Mouse (Mus musculus) cortical plate, adult 2 months (tissue): ENCODE data around the gene Gpd2. TPM values are rescaled to one million over a fixed set of nuclear protein-coding genes. Genes with fewer than 3 reads are reported as not detected.
A peak's percentile ranks its signal among the peaks of the same experiment; 100 is the strongest.

Experiments used
- H3K27ac ChIP-seq: fragments of 200-500 bp; 2 replicates; pipeline ENCODE4 v1.5.1; 2012; ENCODE audit warnings: low read length, control low read depth, inconsistent platforms; ENCODE audit not compliant: insufficient read depth
- H3K4me1 ChIP-seq: fragments of 200-500 bp; 2 replicates; pipeline ENCODE4 v1.6.1; 2011; ENCODE audit warnings: low read length; ENCODE audit not compliant: control insufficient read depth, insufficient read depth
- H3K4me3 ChIP-seq: fragments of 200-500 bp; 2 replicates; pipeline ENCODE4 v1.5.1; 2011; ENCODE audit warnings: mild to moderate bottlenecking, low read length, control low read depth; ENCODE audit not compliant: insufficient read depth
- CTCF ChIP-seq: fragments of 200-500 bp; IDR thresholded peaks from 2 replicates; pipeline ENCODE4 v1.5.1; 2011; ENCODE audit warnings: mild to moderate bottlenecking, control low read depth, low read length; ENCODE audit not compliant: insufficient read depth; ENCODE audit errors: extremely low read depth
- POLR2A ChIP-seq: fragments of 200-500 bp; IDR thresholded peaks from 2 replicates; pipeline ENCODE4 v1.6.1; 2011; ENCODE audit warnings: mild to moderate bottlenecking, low read length, control low read depth; ENCODE audit not compliant: insufficient read depth; ENCODE audit errors: extremely low read depth
- polyA plus RNA-seq: library from polyadenylated mRNA; depleted of rRNA; stranded (reverse); fragments of >200 nt; gene quantifications from 2 replicates; pipeline ENCODE4 v1.2.3, GENCODE M21; 2012

The Gpd2 gene
- polyA plus RNA-seq, 1 experiment = 44.1 TPM

DNA sequence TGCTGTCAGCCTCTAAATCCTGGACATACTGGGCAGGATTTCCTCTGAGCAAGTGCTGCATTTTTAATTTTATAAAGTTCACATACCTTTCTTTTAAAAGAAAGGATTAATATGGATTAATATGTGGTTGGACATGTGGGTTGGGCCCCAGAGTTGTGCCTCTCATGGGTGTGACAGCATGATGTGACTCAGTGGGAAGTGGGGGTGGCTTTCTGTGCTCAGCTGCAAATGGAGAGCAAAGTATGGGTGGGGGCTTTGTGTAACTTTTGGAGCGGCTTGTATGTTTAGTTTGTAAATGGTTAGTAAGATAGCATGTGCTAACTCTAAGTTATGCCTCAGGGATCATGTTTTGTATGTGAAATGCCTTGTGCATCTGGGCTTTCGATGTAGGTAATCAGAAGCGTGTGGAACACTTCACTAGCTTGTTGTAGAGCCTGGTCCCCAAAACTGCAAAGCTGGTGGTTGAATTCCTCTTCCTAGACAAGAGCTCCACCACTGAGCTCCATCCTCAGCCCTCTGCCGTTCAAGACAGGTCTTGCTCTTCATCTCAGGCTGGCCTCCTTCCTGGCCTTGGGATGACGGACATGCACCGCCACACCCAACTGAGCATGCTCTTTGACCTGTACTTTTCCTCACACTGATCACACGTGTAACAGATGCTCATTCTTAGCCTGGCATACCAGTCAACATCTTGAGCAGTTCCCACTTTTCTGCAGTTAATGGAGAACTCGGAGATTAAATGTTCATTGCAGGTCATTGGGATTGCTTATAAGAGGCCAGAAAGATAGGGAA lies 24.0 kb downstream of the Gpd2 start:
- TF ChIP-seq POLR2A (no peak), CTCF (no peak)
- Histone ChIP-seq H3K27ac (no peak overlapping the region), H3K4me1 (0 out of 2 replicates have a peak, but pooled peaks cover 1% of the 10 kb centered on the region)

DNA sequence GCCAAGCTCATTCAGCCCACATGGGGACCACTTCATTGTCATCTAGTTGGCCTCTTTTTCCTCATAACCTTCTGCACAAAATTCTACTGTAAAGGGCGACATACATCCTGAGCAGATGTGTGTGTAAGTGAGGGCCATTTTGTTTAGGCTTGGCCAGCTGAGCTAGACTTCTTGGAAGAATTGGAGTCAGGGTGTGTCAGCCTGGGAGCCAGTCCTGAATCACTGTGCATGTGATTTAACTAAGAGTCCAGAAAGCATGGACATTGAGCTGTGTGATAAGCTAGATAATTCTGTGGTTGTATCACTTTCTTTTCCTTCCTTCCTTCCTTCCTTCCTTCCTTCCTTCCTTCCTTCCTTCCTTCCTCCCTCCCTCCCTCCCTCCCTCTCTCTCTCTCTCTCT lies 26.0 kb downstream of the Gpd2 start:
- Histone ChIP-seq H3K27ac (no peak overlapping the region), H3K4me1 (peaks cover 1% of the 10 kb centered on the region; the same call in 1 of the 2 replicates), H3K4me3 (no peak overlapping the region)
- TF ChIP-seq POLR2A (no peak), CTCF (no peak)

More for the DNA sequence above, 24.0 kb downstream of the Gpd2 start:
- no peak overlapping the region for H3K4me3 ChIP-seq

DNA sequence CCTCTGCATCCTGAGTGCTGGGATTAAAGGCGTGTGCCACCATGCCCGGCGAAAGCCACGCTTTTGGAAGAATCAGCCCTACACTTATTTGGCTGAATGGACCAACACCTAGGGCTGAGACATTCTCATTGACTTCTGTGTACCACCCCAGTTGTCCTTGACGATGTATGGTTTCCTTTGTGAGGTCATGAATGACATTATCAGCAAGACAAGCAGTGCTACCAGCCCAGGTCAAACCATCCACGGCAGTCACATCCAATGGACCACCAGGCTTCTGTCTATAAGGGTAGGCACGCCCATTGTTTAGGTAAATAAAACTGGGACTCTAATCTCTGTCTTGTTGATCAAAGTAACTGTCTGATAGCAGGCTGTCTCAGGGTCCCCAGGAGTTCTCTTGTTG lies 27.5 kb downstream of the Gpd2 start:
- no peak for TF ChIP-seq CTCF
- TF ChIP-seq POLR2A = no peak
- H3K4me1 ChIP-seq = peaks cover 1% of the 10 kb centered on the region; the same call in 1 of the 2 replicates
- H3K27ac ChIP-seq = no peak overlapping the region
- no peak overlapping the region for H3K4me3 ChIP-seq

DNA sequence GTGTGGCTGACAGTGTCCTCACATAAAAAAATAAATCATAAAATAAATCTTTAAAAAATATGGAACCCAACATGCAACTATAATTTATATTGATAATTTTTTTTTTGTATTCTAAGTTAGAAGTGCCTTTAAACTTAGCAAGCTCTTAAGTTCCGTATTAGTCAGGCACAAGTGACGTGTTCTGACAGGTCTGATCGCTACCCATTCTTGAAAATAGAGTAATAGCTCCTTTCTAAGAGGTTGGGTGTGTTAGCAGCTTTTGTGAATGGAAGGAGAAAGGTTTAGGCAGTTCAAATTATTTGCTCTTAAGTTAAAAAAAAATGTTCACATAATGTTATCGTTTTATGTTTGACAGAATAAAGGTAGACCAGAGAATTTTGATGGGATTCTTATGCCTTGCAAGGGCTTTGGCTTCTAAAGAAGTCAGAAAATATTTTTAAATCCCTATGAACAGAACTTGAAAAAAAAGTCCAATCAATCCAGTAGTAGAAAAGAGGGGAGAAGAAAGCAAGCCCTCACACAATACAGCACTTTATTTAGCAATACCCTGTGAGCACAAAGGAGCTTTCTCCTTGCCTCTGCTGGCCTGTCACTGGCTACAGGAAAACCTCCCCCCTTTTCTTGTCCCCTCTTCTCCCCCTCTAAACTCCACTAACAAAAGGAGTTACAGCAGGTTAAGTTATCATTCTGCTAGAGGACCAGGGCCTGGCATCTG lies 29.4 kb downstream of the Gpd2 start:
- H3K4me1 ChIP-seq = peaks cover 1% of the 10 kb centered on the region; the same call in 1 of the 2 replicates
- H3K4me3 ChIP-seq = no peak overlapping the region
- peak overlapping the region; percentile 84; the same call in 1 of the 2 replicates for H3K27ac ChIP-seq
- no peak for TF ChIP-seq POLR2A
- no peak for TF ChIP-seq CTCF

DNA sequence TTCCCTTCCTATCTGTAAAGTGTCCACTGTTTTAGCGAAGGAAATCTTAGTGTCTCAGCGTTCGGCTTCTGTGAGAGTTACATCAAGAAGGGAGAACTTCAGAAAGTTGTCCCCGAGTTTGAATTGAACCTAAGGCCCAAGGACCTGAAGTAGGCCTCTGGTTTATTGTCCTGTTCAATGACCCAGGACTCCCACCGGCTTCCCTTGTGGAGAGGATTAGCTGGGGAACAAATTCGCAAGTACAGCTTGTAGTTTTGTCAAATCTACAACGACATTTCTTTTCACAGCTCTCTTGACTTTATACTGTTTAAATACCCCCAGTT lies 29.9 kb downstream of the Gpd2 start:
- peak overlapping the region; percentile 84; the same call in 1 of the 2 replicates for H3K27ac ChIP-seq
- H3K4me1 ChIP-seq = peaks cover 1% of the 10 kb centered on the region; the same call in 1 of the 2 replicates
- no peak overlapping the region for H3K4me3 ChIP-seq
- TF ChIP-seq CTCF = no peak
- TF ChIP-seq POLR2A = no peak

DNA sequence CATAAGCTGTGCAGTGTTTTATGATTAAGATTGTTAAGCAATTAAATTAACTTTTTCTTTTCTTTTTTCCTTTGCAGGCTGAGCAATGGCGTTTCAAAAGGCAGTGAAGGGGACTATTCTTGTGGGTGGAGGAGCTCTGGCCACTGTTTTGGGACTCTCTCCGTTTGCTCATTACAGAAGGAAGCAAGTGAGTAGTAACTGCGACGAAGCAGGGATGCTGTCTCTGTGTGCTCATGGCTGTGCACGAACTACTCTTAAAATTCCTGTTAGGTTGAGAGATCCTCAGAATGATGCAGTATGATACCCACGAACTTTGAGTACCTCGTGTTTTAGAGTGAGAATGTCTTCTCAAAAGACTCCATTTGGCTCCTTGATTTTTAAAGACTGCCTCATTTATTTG lies 30.5 kb downstream of the Gpd2 start:
- peak overlapping the region; percentile 70 for H3K27ac ChIP-seq
- H3K4me3 ChIP-seq = no peak overlapping the region
- H3K4me1 ChIP-seq = peaks cover 1% of the 10 kb centered on the region; the same call in 1 of the 2 replicates
- TF ChIP-seq CTCF (no peak), POLR2A (no peak)

DNA sequence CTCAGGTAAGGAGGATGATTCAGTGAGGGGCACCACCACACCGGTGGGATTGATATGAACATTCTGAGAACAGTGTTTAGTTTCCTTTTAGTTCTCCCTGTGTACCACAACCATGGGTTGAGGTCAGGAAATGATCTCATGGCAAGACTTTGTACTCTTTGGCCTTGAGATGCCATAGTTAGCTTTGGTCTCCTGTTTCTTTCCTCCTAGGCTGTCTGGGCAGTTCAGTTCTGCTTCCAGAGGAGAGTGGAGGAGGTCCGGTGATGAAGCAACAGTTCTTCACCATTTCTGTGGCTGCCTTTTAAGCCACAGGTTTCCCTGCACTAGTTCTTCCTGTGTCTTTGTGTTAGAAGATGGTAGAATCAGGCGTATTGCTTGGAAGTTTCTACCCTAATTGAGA lies 31.4 kb downstream of the Gpd2 start:
- H3K4me1 ChIP-seq = peaks cover 1% of the 10 kb centered on the region; the same call in 1 of the 2 replicates
- H3K27ac ChIP-seq = 0 out of 2 replicates have a peak overlapping the region, but pooled peaks have one; percentile 45
- TF ChIP-seq POLR2A = no peak
- TF ChIP-seq CTCF = no peak
- no peak overlapping the region for H3K4me3 ChIP-seq

DNA sequence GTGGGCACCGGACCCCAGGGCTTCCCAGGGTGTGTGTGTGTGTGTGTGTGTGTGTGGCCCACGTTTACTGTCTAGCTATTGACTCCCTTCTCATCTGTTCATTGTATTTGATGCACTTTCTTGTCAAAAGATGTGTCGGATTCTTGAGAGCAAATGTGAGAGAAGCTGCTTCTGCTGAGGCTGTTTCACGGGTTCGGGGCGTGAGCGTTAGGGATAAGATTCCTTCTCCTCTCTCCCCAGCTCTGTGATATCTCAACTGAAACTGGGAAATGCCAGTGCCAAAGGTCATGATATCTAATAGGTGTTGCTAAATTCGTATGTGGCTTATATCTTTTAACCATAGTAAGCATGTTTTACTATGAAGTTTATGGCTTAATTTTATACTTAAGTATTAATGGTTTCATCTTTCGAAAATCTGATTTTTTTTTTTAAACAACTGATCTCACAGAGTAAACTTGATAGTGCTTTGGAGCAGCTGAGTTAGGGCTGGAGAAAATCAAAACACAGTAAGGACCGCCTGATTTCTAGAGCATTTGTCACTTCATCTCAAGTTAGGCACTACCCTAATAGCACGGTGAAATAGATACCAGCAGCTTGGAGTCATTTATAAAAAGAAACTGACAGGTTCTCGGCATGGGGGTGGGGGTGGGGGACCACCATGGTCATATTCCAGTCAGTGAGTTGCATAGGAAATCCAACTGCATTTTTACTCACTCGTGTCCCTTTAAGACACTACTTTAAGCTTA lies 32.4 kb downstream of the Gpd2 start:
- H3K4me3 ChIP-seq = no peak overlapping the region
- H3K27ac ChIP-seq = no peak overlapping the region
- TF ChIP-seq CTCF = no peak
- TF ChIP-seq POLR2A = no peak
- peaks cover 1% of the 10 kb centered on the region; the same call in 1 of the 2 replicates for H3K4me1 ChIP-seq

DNA sequence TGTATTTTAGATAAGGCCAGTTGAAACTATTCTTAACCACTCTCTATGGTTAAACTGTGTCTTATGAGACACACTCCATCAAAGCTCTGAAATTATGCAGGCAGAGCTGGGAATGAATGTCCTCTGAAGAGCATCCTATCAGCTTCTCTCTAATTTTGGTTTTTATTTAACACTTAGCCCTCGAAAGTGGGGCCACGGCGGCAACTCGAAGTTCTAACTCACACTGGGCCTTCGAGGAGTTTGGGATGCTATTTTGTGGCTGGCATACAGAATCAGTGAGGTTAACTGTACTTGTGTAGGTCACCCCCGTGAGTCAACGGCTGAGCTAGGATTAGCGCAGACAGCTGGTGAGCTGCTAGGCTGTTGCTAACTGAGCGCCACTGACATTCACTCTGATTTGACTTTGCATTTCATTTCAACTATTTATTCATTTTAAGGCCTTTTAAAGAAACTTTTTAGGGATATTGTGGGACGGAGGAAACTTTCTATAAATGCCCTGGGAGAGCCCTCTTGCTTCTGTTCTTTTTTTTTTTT lies 42.8 kb downstream of the Gpd2 start:
- Histone ChIP-seq H3K4me1 (no peaks in the 10 kb centered on the region), H3K4me3 (no peak overlapping the region), H3K27ac (no peak overlapping the region)
- TF ChIP-seq POLR2A (no peak), CTCF (no peak)
